Mouse (Mus musculus): Measurements from ENCODE around the gene Ergic1. TPM values are rescaled to one million over a fixed set of nuclear protein-coding genes. Genes with fewer than 3 reads are reported as not detected.

Gene Ergic1
- polyA plus RNA-seq, 1 experiment from 2014 or later: 97.0 TPM

GRCm38 (mm10) chr17:26698846-26699245, 137.6 kb downstream of the Ergic1 start:
- no peak overlapping the region for H3K4me3 ChIP-seq (ENCODE audit: low read length)
- no peak for ATAC-seq
- no peaks in the 10 kb centered on the region for H3K27me3 ChIP-seq (replicated peaks; ENCODE audit: control insufficient read depth, insufficient read depth, low read length)
- H3K27ac ChIP-seq (ENCODE audit: low read depth, low read length): no peak overlapping the region
- no peak overlapping the region for H3K4me2 ChIP-seq (ENCODE audit: low read length)
- H3K9ac ChIP-seq (ENCODE audit: low read depth, low read length): no peak overlapping the region
- H3K36me3 ChIP-seq (ENCODE audit: control insufficient read depth, insufficient read depth, low read length): peaks cover 30% of the 10 kb centered on the region
- H3K4me1 ChIP-seq (ENCODE audit: control insufficient read depth, insufficient read depth, low read depth, low read length): no peaks in the 10 kb centered on the region; the same call in 1 of the 2 replicates
- WGBS: 85% methylated on average over 5 of the region's 5 CpGs
- H3K9me3 ChIP-seq (ENCODE audit: control insufficient read depth, low read length): no peaks in the 10 kb centered on the region

- no peak overlapping the region for H3K9ac ChIP-seq (ENCODE audit: low read depth, low read length)
- H3K36me3 ChIP-seq (ENCODE audit: control insufficient read depth, insufficient read depth, low read length): peaks cover 30% of the 10 kb centered on the region
- no peak for ATAC-seq
- no peak overlapping the region for H3K4me3 ChIP-seq (ENCODE audit: low read length)
- no peaks in the 10 kb centered on the region; the same call in 1 of the 2 replicates for H3K4me1 ChIP-seq (ENCODE audit: control insufficient read depth, insufficient read depth, low read depth, low read length)
- 96% methylated on average over 10 of the region's 10 CpGs for WGBS
- H3K4me2 ChIP-seq (ENCODE audit: low read length): no peak overlapping the region
- no peak overlapping the region for H3K27ac ChIP-seq (ENCODE audit: low read depth, low read length)
- no peaks in the 10 kb centered on the region for H3K9me3 ChIP-seq (ENCODE audit: control insufficient read depth, low read length)
- H3K27me3 ChIP-seq (replicated peaks; ENCODE audit: control insufficient read depth, insufficient read depth, low read length): no peaks in the 10 kb centered on the region
These were observed 138.7 kb downstream of the Ergic1 start for GRCm38 (mm10) chr17:26699819-26700616.

- H3K36me3 ChIP-seq (ENCODE audit: control insufficient read depth, insufficient read depth, low read length): peaks cover 30% of the 10 kb centered on the region
These were observed 140.3 kb downstream of the Ergic1 start for GRCm38 (mm10) chr17:26701565-26701964.

GRCm38 (mm10) chr17:26702621-26703020, 141.3 kb downstream of the Ergic1 start:
- ATAC-seq: no peak
- WGBS: 89% methylated on average over 4 of the region's 4 CpGs
- Histone ChIP-seq H3K9me3 (ENCODE audit: control insufficient read depth, low read length) (no peaks in the 10 kb centered on the region), H3K27me3 (replicated peaks; ENCODE audit: control insufficient read depth, insufficient read depth, low read length) (no peaks in the 10 kb centered on the region), H3K36me3 (ENCODE audit: control insufficient read depth, insufficient read depth, low read length) (peaks cover 24% of the 10 kb centered on the region), H3K27ac (ENCODE audit: low read depth, low read length) (no peak overlapping the region), H3K4me2 (ENCODE audit: low read length) (no peak overlapping the region), H3K4me1 (ENCODE audit: control insufficient read depth, insufficient read depth, low read depth, low read length) (no peaks in the 10 kb centered on the region; the same call in 1 of the 2 replicates), H3K4me3 (ENCODE audit: low read length) (no peak overlapping the region), H3K9ac (ENCODE audit: low read depth, low read length) (no peak overlapping the region)

More at GRCm38 (mm10) chr17:26701565-26701964, 140.3 kb downstream of the Ergic1 start:
- Histone ChIP-seq H3K4me2 (ENCODE audit: low read length) (no peak overlapping the region), H3K4me1 (ENCODE audit: control insufficient read depth, insufficient read depth, low read depth, low read length) (no peaks in the 10 kb centered on the region; the same call in 1 of the 2 replicates), H3K9me3 (ENCODE audit: control insufficient read depth, low read length) (no peaks in the 10 kb centered on the region), H3K4me3 (ENCODE audit: low read length) (no peak overlapping the region), H3K27me3 (replicated peaks; ENCODE audit: control insufficient read depth, insufficient read depth, low read length) (no peaks in the 10 kb centered on the region), H3K27ac (ENCODE audit: low read depth, low read length) (no peak overlapping the region), H3K9ac (ENCODE audit: low read depth, low read length) (no peak overlapping the region)
- no peak for ATAC-seq
- 73% methylated on average over 13 of the region's 13 CpGs for WGBS

GRCm38 (mm10) chr17:26703671-26704070, 142.4 kb downstream of the Ergic1 start:
- ATAC-seq: no peak
- whole genome bisulfite sequencing: 90% methylated on average over 4 of the region's 4 CpGs
- no peaks in the 10 kb centered on the region for H3K9me3 ChIP-seq (ENCODE audit: control insufficient read depth, low read length)
- H3K4me3 ChIP-seq (ENCODE audit: low read length): no peak overlapping the region
- no peak overlapping the region for H3K27ac ChIP-seq (ENCODE audit: low read depth, low read length)
- no peak overlapping the region for H3K4me2 ChIP-seq (ENCODE audit: low read length)
- H3K36me3 ChIP-seq (ENCODE audit: control insufficient read depth, insufficient read depth, low read length): peaks cover 18% of the 10 kb centered on the region
- H3K27me3 ChIP-seq (replicated peaks; ENCODE audit: control insufficient read depth, insufficient read depth, low read length): no peaks in the 10 kb centered on the region
- H3K4me1 ChIP-seq (ENCODE audit: control insufficient read depth, insufficient read depth, low read depth, low read length): no peaks in the 10 kb centered on the region; the same call in 1 of the 2 replicates
- H3K9ac ChIP-seq (ENCODE audit: low read depth, low read length): no peak overlapping the region

GRCm38 (mm10) chr17:26705463-26706359, 144.4 kb downstream of the Ergic1 start:
- Histone ChIP-seq H3K4me2 (ENCODE audit: low read length) (no peak overlapping the region), H3K27ac (ENCODE audit: low read depth, low read length) (no peak overlapping the region), H3K4me1 (ENCODE audit: control insufficient read depth, insufficient read depth, low read depth, low read length) (peaks cover 10% of the 10 kb centered on the region), H3K36me3 (ENCODE audit: control insufficient read depth, insufficient read depth, low read length) (peaks cover 3% of the 10 kb centered on the region), H3K9ac (ENCODE audit: low read depth, low read length) (no peak overlapping the region), H3K9me3 (ENCODE audit: control insufficient read depth, low read length) (no peaks in the 10 kb centered on the region), H3K27me3 (replicated peaks; ENCODE audit: control insufficient read depth, insufficient read depth, low read length) (no peaks in the 10 kb centered on the region), H3K4me3 (ENCODE audit: low read length) (no peak overlapping the region)
- WGBS: 75% methylated on average over 11 of the region's 11 CpGs
- ATAC-seq: peak; percentile 66

Small RNA genes lying within 50 kb of the gene (microRNA-seq; reads per million reads assigned to microRNA genes)
- not detected for gene Gm22420

Other genes with a start within 250 kb of the Ergic1 start
- gene Neurl1b, start 146.7 kb upstream of the Ergic1 start, polyA plus RNA-seq (2015; fragmentation: Nextera tagmentation; extraction: Ambion mirVana): 1.9 and 2.2 TPM in 2 replicates
- gene Dusp1, start 639 bp downstream of the Ergic1 start, polyA plus RNA-seq (2015; fragmentation: Nextera tagmentation; extraction: Ambion mirVana): 27.1 and 29.0 TPM in 2 replicates
- 98.0 and 99.8 TPM in 2 replicates for gene Atp6v0e, start 101.7 kb downstream of the Ergic1 start, polyA plus RNA-seq (2015; fragmentation: Nextera tagmentation; extraction: Ambion mirVana)
- 7.9 and 10.6 TPM in 2 replicates for gene Crebrf, start 154.2 kb downstream of the Ergic1 start, polyA plus RNA-seq (2015; fragmentation: Nextera tagmentation; extraction: Ambion mirVana)
- gene Bnip1, start 219.6 kb downstream of the Ergic1 start, polyA plus RNA-seq (2015; fragmentation: Nextera tagmentation; extraction: Ambion mirVana): 57.7 and 63.6 TPM in 2 replicates

Data from hindbrain, embryonic 16.5 days (tissue).